Mouse (Mus musculus): ENCODE measurements around the gene Lin28a. TPM values are rescaled to one million over a fixed set of nuclear protein-coding genes. Genes with fewer than 3 reads are reported as not detected.

Lin28a gene
- polyA plus RNA-seq, 1 experiment, result not detected

DNA sequence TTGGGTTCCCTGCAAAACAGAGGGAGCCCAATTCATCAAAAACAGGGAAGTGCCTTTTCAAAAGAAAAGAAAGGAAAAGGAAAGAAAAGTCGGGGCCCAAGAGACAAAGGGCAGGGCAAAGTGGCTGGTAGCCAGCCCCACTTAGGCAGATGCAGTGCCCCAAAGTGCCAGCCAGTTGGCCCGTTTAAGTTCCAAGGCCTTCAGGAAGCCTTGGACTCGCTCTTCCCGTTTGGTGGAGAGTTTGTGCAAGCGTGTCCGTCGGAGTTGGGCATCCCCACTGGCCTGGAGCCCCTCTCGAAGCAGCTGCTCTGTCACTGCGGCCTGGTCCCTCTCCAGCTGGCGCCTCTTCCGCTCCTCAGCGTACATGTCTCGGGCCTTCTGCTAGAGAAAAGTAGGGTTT lies 47.8 kb downstream of the Lin28a start:
- no peak overlapping the region for H3K27ac ChIP-seq (replicated peaks; ENCODE audit: low read depth, low read length)
- H3K4me1 ChIP-seq (ENCODE audit: control insufficient read depth, insufficient read depth, insufficient read length, low read length), result no peaks in the 10 kb centered on the region; the same call in 1 of the 2 replicates
- H3K4me3 ChIP-seq (ENCODE audit: insufficient read depth, low read depth, low read length), result no peak overlapping the region

DNA sequence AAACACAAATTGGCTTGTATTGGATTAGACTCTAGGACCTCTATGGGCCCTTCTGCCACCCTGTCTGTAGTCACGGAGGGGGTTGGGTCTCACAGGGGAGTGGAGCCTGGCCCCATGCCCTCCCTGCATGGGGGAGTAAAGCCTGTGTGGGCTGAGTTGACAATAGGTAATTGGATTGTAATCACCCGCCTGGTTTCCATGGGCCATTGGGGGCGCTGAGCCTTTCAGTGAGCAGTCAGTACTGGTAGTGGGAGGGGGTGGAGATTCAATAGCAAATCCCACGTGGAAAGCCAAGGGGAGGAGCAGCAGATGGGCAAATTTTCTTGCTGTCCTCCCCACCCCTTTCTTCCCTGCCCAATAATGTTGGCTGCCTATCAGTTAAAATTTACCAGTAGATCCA lies 48.4 kb downstream of the Lin28a start:
- Histone ChIP-seq H3K4me1 (ENCODE audit: control insufficient read depth, insufficient read depth, insufficient read length, low read length) (no peaks in the 10 kb centered on the region; the same call in 1 of the 2 replicates), H3K27ac (replicated peaks; ENCODE audit: low read depth, low read length) (no peak overlapping the region), H3K4me3 (ENCODE audit: insufficient read depth, low read depth, low read length) (no peak overlapping the region)

DNA sequence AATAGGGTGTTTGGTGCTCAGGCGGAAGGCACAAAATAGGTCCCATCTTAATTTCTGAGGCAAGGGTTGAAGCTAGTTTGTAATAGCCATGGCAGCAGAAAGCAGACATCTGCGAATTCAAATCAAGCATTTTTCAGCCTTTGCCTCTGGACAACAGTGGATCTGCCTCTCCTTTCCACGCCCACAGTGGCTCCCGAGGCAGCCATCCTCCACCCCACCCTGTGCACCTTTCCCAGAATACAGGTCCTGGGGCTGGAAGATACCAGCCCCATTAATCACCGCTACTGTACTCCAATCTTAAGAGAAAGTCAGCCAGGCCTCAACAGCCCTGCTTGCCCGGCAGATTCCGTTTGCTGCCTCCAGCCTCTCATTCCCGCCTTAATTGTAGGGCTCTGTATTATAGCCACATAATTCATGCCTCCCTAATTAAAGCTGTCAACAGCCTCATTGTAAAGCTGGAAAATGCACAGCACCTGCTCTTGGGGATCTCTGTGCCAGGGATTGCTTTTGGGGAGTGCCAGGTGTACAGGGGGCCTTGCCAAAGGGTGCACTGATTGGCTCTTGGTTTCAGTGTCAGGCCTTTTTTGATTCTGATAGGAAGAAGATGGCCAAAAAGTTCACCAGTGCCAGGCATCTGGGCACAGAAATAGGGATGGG lies 49.4 kb downstream of the Lin28a start:
- H3K27ac ChIP-seq (replicated peaks; ENCODE audit: low read depth, low read length), result no peak overlapping the region
- H3K4me3 ChIP-seq (ENCODE audit: insufficient read depth, low read depth, low read length), result no peak overlapping the region
- no peaks in the 10 kb centered on the region; the same call in 1 of the 2 replicates for H3K4me1 ChIP-seq (ENCODE audit: control insufficient read depth, insufficient read depth, insufficient read length, low read length)

DNA sequence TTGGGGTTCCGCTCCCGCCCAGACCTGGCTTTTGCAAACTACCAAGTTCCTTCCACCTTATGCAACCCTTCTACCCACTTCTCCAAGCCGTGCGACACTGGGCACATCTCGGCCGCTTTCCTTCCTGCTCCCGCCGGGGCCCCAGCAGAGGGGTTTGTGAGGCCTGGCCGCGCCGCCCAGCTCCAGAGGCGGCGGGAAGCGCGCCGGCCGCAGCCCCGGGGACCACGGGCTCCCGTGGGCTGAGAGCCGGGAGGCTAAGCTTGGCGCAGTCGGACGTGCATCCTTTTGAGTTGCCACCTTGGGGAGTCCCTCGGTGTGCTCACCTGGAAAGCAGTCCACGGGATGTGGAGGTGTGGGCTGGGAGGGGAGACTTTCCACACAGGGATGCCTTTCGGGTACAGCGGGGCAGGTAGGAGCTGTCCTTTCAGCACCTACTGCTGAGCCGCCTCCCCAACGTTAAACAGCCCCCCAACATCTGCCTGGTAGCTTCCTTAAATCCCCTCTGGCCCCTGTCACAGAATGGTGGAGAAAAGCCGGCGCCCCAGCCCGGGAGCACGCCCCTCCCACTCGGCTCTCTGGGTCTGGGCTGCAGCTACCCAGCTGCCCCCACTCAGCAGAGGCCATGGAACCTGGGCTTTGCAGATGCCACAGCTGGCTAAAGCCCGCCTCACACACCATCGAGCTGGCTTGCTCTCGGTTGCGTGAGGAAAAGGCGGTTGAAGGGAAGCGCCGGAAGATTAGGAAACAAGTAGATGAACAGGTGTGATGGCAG lies 50.3 kb downstream of the Lin28a start, which contains the start of gene Hmgn2:
TSS of gene Hmgn2 (minus strand) at position 501 of the 772 bp plus-strand sequence.
- H3K4me3 ChIP-seq (ENCODE audit: insufficient read depth, low read depth, low read length), result peak within 1 kb of the TSS; percentile 77
- peak within 1 kb of the TSS; percentile 65 for H3K27ac ChIP-seq (replicated peaks; ENCODE audit: low read depth, low read length)
- H3K4me1 ChIP-seq (ENCODE audit: control insufficient read depth, insufficient read depth, insufficient read length, low read length), result no peaks in the 10 kb centered on the region; the same call in 1 of the 2 replicates

DNA sequence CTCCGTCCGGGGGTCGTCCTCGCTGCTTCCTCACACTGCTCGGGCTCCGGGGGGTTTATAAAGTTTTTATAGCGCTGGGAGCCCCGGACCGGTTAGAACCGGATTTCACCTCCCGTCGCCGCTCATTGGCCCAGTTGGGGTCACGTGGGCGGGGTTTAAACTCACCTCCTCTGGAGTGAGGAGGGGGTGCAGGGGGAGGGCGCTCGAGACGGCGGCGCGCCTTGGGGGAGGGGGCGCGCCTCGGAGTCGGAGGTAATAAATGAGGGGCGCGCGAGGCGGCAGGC lies 50.8 kb downstream of the Lin28a start:
- peak overlapping the region; percentile 77 for H3K4me3 ChIP-seq (ENCODE audit: insufficient read depth, low read depth, low read length)
- H3K4me1 ChIP-seq (ENCODE audit: control insufficient read depth, insufficient read depth, insufficient read length, low read length), result no peaks in the 10 kb centered on the region; the same call in 1 of the 2 replicates
- H3K27ac ChIP-seq (replicated peaks; ENCODE audit: low read depth, low read length), result peak overlapping the region; percentile 65

DNA sequence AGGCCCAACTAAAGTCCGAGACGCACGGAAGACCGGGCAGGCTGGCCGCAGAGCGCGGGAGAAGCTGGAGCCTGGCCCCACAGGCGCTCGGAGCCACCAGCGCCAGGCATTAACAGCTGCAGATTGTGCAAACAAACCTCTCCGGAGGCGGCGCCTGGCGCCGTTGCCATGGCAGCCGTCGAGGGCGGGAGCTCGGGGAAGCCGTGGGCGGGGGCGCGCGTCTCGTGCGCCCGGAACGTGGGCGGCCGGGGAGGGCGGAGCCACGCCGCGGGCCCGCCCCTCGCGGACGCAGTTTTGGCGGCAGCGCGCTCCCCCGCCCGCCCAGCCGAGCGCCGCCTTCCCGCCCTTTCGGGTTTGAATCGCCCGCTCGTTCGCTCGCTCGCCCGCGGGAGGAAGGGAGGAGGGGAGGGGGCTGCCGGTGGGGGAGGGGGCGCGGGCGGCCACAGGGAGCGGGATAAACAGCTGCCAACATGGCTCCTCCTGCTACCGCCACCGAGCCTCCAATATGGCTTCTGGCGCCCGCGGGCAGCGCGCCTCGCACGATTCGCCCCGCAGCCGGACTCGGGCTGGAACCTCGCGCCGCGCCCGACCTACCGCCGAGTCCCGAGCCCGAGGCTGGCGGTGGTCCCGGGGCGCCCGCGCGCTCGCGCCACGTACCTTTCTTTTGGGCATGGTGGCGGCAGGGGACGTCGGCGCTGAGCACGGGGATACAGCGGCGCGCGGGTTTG lies 51.3 kb downstream of the Lin28a start:
- H3K4me1 ChIP-seq (ENCODE audit: control insufficient read depth, insufficient read depth, insufficient read length, low read length), result no peaks in the 10 kb centered on the region; the same call in 1 of the 2 replicates
- H3K4me3 ChIP-seq (ENCODE audit: insufficient read depth, low read depth, low read length), result peak overlapping the region; percentile 77
- H3K27ac ChIP-seq (replicated peaks; ENCODE audit: low read depth, low read length), result peak overlapping the region; percentile 65

DNA sequence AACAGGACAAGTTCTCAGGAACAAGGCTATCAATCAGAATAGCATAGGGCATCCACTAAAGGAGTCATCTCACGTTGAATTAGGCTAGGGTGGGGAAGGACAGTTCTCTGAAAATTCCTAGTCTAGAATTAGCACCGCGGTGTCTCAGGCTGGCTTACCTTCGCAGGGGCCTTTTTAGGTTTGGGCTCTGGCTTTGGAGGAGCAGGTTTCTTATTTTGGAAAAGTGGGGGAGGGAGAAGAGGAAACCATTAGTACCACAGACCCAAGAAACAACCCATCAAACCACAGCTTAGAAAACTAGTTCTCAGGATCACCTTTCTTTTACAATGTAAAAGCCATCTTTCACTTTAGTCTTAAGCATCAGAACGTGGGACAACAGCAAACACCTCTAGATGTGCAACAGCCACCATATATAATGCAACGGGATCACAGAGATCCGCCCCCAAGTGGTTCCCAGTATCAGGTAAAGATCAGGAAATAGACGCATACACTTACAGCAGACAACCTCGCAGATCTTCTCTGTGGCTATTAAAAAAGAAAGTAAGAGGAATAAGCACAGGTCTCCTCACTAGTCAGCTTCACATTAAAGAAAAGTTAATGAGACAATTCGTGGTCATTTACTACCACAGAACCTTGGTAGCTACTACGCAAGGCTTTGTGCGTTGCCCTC lies 52.2 kb downstream of the Lin28a start:
- Histone ChIP-seq H3K27ac (replicated peaks; ENCODE audit: low read depth, low read length) (no peak overlapping the region; the same call in 1 of the 2 replicates), H3K4me1 (ENCODE audit: control insufficient read depth, insufficient read depth, insufficient read length, low read length) (no peaks in the 10 kb centered on the region; the same call in 1 of the 2 replicates), H3K4me3 (ENCODE audit: insufficient read depth, low read depth, low read length) (peak overlapping the region; percentile 57)

DNA sequence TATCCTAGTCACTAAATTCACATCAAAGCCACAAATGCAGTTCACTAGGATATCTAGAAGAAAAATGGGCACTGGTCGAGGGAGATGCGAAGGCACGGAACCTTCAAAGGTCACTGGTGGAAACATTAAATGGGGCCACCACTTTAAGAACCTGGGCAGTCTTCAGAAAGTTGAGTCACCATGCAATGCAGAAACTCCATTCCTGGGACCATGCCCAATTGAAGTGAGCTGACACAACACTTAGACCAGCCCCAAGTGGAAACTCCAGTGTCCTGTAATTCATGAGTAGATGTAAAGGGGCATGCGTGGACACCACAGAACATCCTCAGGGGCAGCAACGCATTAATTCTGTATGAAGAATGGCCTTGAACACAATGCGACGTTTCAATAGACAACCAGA lies 56.1 kb downstream of the Lin28a start:
- Histone ChIP-seq H3K27ac (replicated peaks; ENCODE audit: low read depth, low read length) (no peak overlapping the region), H3K4me1 (ENCODE audit: control insufficient read depth, insufficient read depth, insufficient read length, low read length) (no peaks in the 10 kb centered on the region), H3K4me3 (ENCODE audit: insufficient read depth, low read depth, low read length) (no peak overlapping the region)

DNA sequence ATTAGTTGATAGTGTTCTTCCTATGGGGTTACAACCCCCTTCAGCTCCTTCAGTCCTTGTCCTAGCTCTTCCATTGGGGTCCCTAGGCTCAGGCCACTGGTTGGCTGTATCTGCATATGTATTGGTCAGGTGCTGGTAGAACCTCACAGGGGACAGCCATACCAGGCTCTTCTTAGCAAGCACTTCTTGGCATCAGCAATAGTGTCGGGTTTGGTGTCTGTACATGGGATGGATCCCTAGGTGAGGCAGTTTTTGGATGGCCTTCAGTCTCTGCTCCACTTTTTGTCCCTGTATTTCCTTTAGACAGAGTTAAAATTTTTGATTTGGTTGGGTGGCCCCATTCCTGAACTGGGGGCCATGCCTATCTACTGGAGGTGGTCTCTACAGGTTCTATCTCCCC lies 59.8 kb downstream of the Lin28a start:
- H3K4me3 ChIP-seq (ENCODE audit: insufficient read depth, low read depth, low read length), result no peak overlapping the region

DNA sequence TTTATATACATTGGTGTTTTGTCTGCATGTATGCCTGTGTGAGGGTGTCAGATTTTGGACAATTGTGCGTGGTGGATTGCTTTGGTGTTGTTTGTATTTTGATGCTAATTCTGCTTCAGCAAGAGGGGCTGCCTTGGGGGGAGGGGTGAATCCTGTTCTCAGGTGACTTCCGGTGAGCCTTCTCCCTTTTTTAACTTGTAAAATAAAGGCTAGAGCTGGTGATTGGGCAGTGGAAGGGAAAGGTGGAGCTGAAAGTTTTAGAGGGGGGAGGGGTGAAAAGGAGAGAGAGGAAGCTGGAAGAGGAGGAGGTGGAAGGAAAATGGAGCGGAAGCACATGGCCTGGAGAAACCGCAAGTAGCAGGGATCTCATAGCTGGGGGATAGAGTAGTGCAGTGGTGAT lies 62.3 kb downstream of the Lin28a start:
- no peak overlapping the region for H3K4me3 ChIP-seq (ENCODE audit: insufficient read depth, low read depth, low read length)
- no peaks in the 10 kb centered on the region for H3K4me1 ChIP-seq (ENCODE audit: control insufficient read depth, insufficient read depth, insufficient read length, low read length)
- H3K27ac ChIP-seq (replicated peaks; ENCODE audit: low read depth, low read length), result no peak overlapping the region

More for the DNA sequence above, 59.8 kb downstream of the Lin28a start:
- Histone ChIP-seq H3K27ac (replicated peaks; ENCODE audit: low read depth, low read length) (no peak overlapping the region), H3K4me1 (ENCODE audit: control insufficient read depth, insufficient read depth, insufficient read length, low read length) (no peaks in the 10 kb centered on the region)

Other genes starting within 250 kb of the Lin28a start
- gene Rps6ka1, start 131.0 kb downstream of the Lin28a start, polyA plus RNA-seq (2012; ENCODE audit: insufficient read depth, insufficient read length, missing spikeins), result 3.3 and 4.2 TPM in 2 replicates
- 63.7 and 65.2 TPM in 2 replicates for gene Hmgn2, start 50.2 kb downstream of the Lin28a start, polyA plus RNA-seq (2012; ENCODE audit: insufficient read depth, insufficient read length, missing spikeins)
- gene Dhdds, start 17.9 kb downstream of the Lin28a start, polyA plus RNA-seq (2012; ENCODE audit: insufficient read depth, insufficient read length, missing spikeins), result 17.2 and 19.6 TPM in 2 replicates
- not detected in 2 replicates for gene Zfp683, start 35.0 kb upstream of the Lin28a start, polyA plus RNA-seq (2012; ENCODE audit: insufficient read depth, insufficient read length, missing spikeins)
- not detected in 2 replicates for gene Crybg2, start 42.0 kb upstream of the Lin28a start, polyA plus RNA-seq (2012; ENCODE audit: insufficient read depth, insufficient read length, missing spikeins)
- 14.0 and 16.8 TPM in 2 replicates for gene Cd52, start 76.2 kb upstream of the Lin28a start, polyA plus RNA-seq (2012; ENCODE audit: insufficient read depth, insufficient read length, missing spikeins)
- 2.1 TPM in 1 of 2 replicates, not detected in the other for gene Ubxn11, start 83.7 kb upstream of the Lin28a start, polyA plus RNA-seq (2012; ENCODE audit: insufficient read depth, insufficient read length, missing spikeins)
- 39.0 and 44.7 TPM in 2 replicates for gene Sh3bgrl3, start 109.9 kb upstream of the Lin28a start, polyA plus RNA-seq (2012; ENCODE audit: insufficient read depth, insufficient read length, missing spikeins)
- gene Cep85, start 168.3 kb upstream of the Lin28a start, polyA plus RNA-seq (2012; ENCODE audit: insufficient read depth, insufficient read length, missing spikeins), result 4.9 and 10.0 TPM in 2 replicates
- gene Gm7534, start 184.2 kb upstream of the Lin28a start, polyA plus RNA-seq (2012; ENCODE audit: insufficient read depth, insufficient read length, missing spikeins), result not detected in 2 replicates
- gene Catsper4, start 208.5 kb upstream of the Lin28a start, polyA plus RNA-seq (2012; ENCODE audit: insufficient read depth, insufficient read length, missing spikeins), result not detected in 2 replicates
- gene Cnksr1, start 219.6 kb upstream of the Lin28a start, polyA plus RNA-seq (2012; ENCODE audit: insufficient read depth, insufficient read length, missing spikeins), result 0.63 TPM in 1 of 2 replicates, not detected in the other
- gene E130218I03Rik, start 224.8 kb upstream of the Lin28a start, polyA plus RNA-seq (2012; ENCODE audit: insufficient read depth, insufficient read length, missing spikeins), result not detected in 2 replicates
- 2.8 and 3.1 TPM in 2 replicates for gene Zfp593, start 226.8 kb upstream of the Lin28a start, polyA plus RNA-seq (2012; ENCODE audit: insufficient read depth, insufficient read length, missing spikeins)
- gene Gm30191, start 228.1 kb upstream of the Lin28a start, polyA plus RNA-seq (2012; ENCODE audit: insufficient read depth, insufficient read length, missing spikeins), result not detected in 2 replicates
- 2.5 and 2.8 TPM in 2 replicates for gene Grrp1, start 235.3 kb upstream of the Lin28a start, polyA plus RNA-seq (2012; ENCODE audit: insufficient read depth, insufficient read length, missing spikeins)